Mouse (Mus musculus) B cell, adult (primary cell): Measurements from ENCODE around the gene Prss30. TPM values are rescaled to one million over a fixed set of nuclear protein-coding genes. Genes with fewer than 3 reads are reported as not detected.

Experiments
- total RNA-seq: library from RNA; stranded (reverse); gene quantifications from 4 replicates; pipeline ENCODE4 v1.2.4, GENCODE M21; 2023; ENCODE audit not compliant: inconsistent age

Prss30 gene
- total RNA-seq: not detected in 4 replicates

DNA sequence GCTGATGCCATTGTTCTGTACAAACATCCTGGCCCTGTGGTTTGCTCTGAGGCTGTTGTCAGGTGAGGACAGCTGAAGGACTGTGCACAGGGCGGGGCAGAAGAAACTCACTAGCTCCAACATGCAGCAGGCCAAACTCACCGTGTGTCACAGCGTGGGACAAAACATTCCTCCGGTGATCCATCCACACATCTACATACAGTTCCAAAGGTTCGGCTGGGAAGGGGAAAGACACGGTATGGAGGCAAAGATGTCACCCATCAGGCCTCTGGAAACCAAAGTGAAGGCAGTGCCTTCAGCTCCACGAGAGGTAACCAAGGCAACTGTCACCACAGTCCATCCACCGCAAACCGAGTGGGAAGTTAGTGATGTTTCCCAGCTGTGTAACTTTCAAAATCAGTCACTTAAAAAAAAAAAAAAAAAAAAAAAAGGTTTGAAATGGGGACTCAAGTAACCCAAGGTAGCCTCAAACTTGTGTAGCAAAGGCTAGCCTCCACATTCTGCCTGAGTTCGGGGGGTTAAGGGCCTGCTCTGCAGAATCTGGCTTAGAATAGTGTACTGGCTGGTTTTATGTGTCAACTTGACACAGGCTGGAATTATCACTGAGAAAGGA, at the start of gene Prss30:
Prss30 (minus strand) TSS at position 270 of the 613 bp plus-strand sequence.

DNA sequence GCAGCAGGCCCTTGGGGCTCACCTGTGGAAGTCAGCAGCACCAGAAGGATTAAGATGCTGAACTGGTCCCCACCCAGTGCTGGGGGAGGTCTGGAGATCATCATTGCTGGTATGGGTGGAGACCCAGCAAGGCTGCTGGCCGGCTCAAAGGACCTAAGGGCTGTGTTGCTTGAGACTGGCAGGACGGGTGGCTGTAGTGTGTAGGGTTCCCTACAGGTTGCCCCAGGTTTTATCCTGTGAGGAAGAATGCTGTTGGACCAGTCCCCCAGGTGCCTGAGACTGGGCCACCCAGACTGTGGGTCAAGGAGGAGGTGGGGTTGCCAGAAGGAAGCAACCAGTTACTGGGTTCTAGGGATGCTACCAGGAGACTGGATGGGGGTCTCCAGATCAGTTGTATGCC, 17.5 kb upstream of the Prss30 start, which contains the start of gene Prss22:
Prss22 (minus strand) TSS at position 200 of the 400 bp plus-strand sequence.

DNA sequence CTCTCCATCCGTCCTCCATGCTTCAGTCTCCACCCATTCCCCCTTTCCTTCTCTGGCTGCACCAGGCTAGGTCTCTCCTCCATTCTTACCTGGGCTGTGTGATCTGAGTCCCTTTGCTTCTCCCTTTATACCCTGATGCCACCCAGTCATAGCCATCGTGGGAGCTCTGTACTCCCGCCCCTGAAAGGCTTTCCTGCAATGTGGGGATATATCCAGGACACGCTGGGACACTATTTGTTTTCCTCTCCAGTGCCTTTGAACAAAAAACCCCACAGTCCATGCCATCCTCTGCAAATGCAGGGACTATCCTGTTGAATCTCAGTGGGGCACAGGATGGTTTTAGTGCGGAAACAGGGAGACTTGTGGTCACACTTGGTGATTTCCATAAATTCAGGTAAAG, 25.2 kb downstream of the Prss30 start, which contains the start of gene Sbpl:
Sbpl (minus strand) TSS at position 101 of the 400 bp plus-strand sequence.

DNA sequence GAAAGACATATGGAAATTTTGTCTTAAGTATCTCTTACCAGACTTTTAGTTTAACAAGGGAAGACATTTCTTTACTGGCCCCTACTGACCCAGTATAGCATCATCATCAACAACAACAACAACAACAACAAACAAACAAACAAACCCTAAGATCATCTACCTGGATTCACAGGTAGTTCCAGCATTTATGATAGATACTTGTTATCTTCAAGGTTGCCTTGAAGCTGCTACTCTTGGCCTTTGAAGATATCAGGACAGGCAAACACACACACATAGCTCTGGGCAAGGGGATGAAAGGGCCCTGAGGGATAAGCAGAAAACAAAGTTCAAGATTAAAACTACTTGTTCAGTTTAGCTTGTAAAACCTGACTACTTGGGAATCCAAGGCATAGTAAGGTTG, 39.0 kb downstream of the Prss30 start, which contains the start of gene Sbp:
Sbp (plus strand) TSS at position 301 of the 400 bp plus-strand sequence.

Other genes starting within 250 kb of the Prss30 start
- 0.27 to 0.67 TPM (median 0.48 TPM) in 4 replicates for gene Paqr4, start 239.7 kb downstream of the Prss30 start, total RNA-seq
- gene Kremen2, start 234.7 kb downstream of the Prss30 start, total RNA-seq: not detected in 4 replicates
- gene Flywch1, start 209.0 kb downstream of the Prss30 start, total RNA-seq: 24.2 to 32.5 TPM (median 29.5 TPM) in 4 replicates
- 0.81 TPM in 1 of 4 replicates, not detected in the others for gene Flywch2, start 194.5 kb downstream of the Prss30 start, total RNA-seq
- gene Srrm2, start 190.0 kb downstream of the Prss30 start, total RNA-seq: 1,187 to 1,326 TPM (median 1,293 TPM) in 4 replicates
- 159 to 201 TPM (median 175 TPM) in 4 replicates for gene Elob, start 151.4 kb downstream of the Prss30 start, total RNA-seq
- not detected in 4 replicates for gene Prss33, start 144.5 kb downstream of the Prss30 start, total RNA-seq
- gene Prss32, start 136.7 kb downstream of the Prss30 start, total RNA-seq: not detected in 4 replicates
- 0.69 TPM in 1 of 4 replicates, not detected in the others for gene Prss41, start 136.4 kb downstream of the Prss30 start, total RNA-seq
- not detected in 4 replicates for gene Prss21, start 112.5 kb downstream of the Prss30 start, total RNA-seq
- gene Dcpp1, start 99.7 kb downstream of the Prss30 start, total RNA-seq: not detected in 4 replicates
- not detected in 4 replicates for gene Dcpp2, start 99.7 kb downstream of the Prss30 start, total RNA-seq
- not detected in 4 replicates for gene Dcpp3, start 63.1 kb downstream of the Prss30 start, total RNA-seq
- not detected in 4 replicates for gene Sbp, start 38.9 kb downstream of the Prss30 start, total RNA-seq
- not detected in 4 replicates for gene Sbpl, start 25.3 kb downstream of the Prss30 start, total RNA-seq
- not detected in 4 replicates for gene Prss22, start 17.5 kb upstream of the Prss30 start, total RNA-seq
- not detected in 4 replicates for gene Prss27, start 57.6 kb upstream of the Prss30 start, total RNA-seq
- gene Kctd5, start 92.9 kb upstream of the Prss30 start, total RNA-seq: 28.2 to 33.1 TPM (median 30.9 TPM) in 4 replicates
- gene Pdpk1, start 170.4 kb upstream of the Prss30 start, total RNA-seq: 64.1 to 73.9 TPM (median 67.7 TPM) in 4 replicates
- 35.6 to 45.5 TPM (median 38.6 TPM) in 4 replicates for gene Amdhd2, start 183.2 kb upstream of the Prss30 start, total RNA-seq
- 233 to 260 TPM (median 250 TPM) in 4 replicates for gene Atp6v0c, start 189.1 kb upstream of the Prss30 start, total RNA-seq
- gene Tbc1d24, start 225.0 kb upstream of the Prss30 start, total RNA-seq: 0.61 to 1.9 TPM (median 0.68 TPM) in 4 replicates
- 0.19 to 0.48 TPM (median 0.32 TPM) in 4 replicates for gene Ntn3, start 229.0 kb upstream of the Prss30 start, total RNA-seq
- 7.8 to 10.4 TPM (median 9.1 TPM) in 4 replicates for gene Tedc2, start 240.3 kb upstream of the Prss30 start, total RNA-seq